Mouse (Mus musculus) kidney, adult 9 months (tissue): ENCODE measurements around the gene Nucb1.
"Not testable (repeated sequence)": the region's sequence is repeated elsewhere in the genome, so short reads cannot be mapped to it uniquely, and the experiment has no call there.

ENCODE experiments used
- DNase-seq: peaks from one replicate; pipeline ENCODE4 v3.0.0; 2022

Gene Nucb1

DNA sequence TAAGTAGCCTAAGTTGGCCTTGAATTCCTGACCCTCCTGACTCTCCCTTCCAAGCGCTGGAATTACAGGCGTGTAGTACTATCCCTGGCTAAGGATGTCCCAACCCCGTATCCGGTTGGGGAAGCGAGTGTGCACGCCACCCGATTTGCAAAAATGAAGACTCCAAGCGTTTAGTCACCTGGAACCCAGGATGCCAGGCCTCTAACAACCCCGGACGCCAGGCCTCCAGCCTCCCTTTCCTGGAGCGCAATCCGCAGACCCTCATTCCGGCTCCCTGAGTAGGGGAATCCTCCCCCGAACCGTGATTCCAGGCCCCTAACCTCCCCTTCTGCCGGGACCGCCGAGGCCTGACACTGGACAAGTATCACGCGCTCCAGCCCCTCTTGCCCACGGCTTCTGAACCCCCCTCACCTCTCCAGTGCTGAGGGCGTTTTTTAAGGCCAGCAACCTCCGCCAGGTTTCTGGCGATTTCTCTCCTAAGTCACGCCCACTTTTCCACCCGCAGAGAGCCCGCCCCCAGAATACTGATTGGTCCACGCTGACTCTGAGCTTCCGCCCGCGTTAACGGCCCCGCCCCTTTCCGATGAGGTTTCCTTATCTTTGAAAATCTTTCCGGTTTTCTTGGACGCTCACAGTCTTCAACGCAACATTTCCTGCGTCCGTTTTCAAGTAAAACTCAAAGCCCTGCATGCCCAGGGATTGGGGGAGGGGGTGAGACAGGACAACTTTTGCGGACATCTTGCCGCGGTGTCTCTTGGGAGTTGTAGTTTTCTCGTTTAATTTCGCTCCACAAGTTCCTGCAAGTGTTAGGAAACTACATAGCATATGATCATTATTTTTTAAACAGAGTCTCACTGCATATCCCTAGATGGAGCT, at the start of gene Nucb1:
Gene Nucb1, minus strand, starts transcription at position 495 of the 876 bp plus-strand sequence.
- DNase-seq: peak; percentile 97

DNA sequence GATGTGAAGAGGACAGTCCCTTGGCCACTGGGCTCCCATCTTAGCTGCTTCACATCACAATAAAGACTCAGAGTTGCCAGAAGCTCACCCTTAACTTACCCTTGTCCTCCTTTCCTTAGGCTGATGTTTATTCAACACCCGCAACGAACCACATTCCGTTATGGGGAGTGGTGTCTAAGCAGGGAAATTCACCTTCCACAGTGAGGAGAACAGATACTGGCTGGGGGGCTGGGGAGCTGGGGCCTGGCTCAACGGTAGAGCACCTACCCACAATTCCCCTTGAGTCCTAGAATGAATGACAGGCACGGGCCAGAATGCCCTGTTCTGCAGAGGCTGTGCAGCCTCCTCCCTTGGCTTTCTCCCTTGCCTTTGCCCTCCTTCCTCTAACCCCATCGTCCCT, 48.7 kb upstream of the Nucb1 start:
- no peak for DNase-seq

DNA sequence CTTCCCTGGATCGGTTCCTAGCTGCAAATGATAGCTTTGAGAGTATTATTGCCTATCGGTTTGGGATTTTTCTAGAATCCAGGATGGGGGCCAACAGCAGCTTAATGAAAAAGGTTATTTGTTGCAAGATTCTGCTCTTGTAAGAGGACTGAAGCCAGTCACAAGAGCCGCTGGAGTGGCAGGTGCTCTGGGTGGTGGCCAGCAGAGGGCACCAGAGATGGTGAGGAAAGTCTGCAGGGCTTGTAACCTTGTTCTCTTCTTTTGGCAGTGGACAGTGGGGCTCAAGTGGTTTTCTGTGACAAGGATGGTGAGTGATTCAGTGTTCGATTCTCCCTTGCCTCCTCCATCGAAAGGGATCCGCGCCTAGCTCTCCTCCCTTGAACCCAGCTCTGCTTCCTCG, 45.6 kb upstream of the Nucb1 start:
- peak; percentile 88 for DNase-seq

DNA sequence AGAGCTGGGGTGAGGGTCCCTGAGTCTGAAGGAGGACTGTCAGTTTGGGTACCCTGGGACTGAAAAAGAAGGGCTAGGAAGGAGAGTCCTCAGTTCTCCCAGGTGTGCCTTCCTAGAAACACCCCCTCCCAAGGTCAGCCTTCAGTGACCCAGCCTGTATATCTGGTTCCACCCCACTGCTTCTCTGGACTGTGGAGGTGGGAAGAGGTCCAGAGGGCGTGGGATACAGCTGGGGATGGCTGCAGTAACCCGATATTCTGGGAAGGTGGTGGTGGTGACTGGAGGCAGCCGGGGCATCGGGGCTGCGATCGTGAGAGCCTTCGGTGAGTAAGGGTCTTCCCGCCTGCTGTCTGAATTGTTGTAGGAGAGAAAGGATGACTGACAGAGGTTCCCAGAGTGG, 44.5 kb upstream of the Nucb1 start, which contains the start of gene Hsd17b14:
Gene Hsd17b14, plus strand, starts transcription at position 150 of the 400 bp plus-strand sequence.
- DNase-seq: no peak

DNA sequence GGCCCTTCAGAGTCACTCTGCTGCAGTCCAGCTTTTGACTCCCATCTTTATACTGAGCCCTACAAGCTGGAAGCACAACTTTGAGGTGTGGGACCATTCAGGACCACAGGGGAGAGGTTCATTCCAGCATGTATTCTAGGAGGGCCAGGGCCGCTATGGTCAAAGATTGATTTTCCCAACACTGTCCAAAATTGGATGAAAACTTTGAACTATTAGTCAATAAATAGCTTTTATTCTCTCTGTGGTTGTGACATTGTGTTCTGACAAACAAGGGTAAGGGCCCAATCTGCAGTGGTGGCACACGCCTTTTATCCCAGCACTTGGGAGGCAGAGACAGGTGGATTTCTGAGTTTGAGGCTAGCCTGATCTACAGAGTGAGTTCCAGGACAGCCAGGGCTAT, 43.8 kb upstream of the Nucb1 start:
- DNase-seq: no peak

DNA sequence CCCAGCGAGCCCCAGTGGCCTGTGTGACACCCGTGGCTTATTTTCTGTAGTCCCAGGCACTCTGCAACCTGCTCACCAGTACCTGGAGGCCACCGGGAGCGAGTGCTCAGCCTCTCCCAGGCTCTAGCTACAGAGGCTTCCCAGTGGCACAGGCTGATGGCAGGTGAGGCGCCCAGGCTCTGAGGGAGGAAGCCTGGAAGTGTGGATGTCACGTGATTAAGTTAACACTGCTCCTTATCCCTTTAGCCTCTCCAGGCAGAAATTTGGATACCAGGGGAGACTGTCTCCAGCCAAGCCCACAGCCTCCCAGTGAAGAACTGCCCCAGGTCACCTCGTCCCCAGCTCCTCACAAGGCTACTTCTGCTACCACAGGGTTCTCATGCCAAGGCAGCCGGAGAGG, 43.3 kb upstream of the Nucb1 start:
- no peak for DNase-seq

DNA sequence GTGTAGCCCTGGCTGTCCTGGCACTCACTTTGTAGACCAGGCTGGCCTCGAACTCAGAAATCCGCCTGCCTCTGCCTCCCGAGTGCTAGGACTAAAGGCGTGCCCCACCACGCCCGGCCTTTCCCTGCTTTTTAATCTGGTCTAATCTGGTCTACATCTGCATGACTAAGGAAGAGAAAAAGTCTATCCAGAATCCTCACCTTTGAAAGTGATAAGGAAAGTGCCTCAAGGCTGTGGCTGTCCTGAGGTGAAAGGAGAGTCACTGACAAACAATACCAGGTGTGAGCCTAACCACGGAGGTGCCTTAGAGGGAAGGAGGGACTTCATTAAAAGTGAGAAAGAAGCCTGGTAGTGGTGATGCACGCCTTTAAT, 41.3 kb upstream of the Nucb1 start:
- DNase-seq: no peak

DNA sequence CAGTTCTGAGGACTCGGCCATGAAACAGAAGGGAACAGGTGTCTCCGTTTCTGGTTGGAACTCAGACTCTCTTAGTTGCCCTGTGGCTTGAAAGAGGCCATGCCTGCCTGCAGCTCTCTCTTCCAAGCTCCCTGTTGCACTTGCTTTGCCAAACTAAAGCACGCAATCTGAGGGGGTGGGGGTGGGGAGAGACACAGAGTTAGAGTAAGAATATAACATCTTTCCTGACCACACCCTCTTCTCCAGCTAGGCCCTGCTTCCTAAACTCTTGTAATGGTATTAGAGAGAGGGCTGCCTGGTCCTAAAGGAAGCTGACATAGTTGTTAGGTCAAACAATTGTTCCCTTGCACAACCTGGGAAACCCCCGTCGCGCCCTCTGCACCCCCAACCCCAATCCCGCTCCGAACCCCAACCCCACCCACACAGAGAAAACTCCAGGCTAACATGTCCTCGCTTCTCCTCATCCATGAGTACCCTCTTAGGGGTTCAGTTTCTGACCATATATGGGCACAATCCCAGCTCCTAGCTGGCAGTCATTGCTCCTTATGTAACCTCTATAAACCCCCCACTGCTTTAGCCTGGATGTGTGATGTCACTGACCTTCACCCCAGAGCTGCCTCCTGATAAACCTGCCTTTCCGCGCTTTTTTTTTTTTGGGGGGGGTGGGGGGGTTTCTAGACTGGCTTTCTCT, 40.8 kb upstream of the Nucb1 start:
- DNase-seq: no peak

DNA sequence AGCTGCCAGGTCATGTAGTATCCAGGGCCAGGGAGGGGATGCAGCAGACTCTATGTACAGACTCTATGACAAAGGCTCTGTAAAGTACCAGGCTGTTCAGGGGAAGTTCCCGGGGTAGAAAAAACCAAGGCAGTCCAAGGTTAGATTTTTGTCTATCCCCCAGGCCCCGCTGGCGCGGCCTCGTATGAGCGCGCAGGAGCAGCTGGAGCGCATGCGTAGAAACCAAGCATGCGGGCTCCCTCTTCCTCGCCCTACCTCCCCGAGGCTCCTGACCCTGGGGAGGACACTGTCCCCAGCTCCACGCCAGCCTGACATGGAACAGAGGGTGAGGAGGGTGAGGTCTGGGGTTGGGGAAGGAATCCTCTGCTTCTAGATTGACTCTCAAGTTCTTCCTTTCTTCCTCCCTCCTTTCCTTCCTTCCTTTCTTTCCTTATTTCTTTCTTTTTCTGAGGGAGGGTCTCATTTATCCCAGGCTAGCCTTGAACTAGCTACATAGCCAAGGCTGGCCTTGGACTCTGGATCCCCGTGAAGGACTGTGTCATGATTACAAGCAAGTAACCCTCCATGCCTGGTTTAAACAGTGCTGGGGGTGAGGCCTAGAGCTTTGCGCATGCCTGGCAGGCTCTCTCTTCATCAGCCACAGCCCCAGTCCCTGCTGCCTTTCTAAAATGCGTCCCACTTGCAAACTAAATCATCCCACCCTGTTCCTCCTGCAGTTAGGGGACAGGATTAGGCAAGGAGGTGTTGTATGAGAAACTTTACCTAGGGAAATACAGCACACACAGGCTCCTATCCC, 39.6 kb upstream of the Nucb1 start:
- DNase-seq: no peak

DNA sequence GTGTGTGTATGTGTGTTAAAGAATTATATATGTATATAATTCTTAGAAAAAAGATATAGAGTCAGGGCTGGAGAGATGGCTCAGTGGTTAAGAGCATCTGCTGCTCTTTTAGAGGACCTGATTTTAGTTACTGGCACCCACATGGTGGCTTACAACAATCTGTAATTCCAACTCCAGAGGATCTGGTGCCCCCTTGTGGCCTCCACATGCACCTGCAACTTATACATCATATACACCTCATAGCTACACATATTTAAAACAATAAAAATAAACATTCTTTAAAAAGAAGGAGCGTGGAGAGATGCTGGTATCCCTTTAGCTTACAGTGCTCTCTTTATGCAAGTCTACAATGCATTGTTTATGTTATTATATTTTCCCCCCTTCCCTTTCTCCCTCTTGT, 34.3 kb upstream of the Nucb1 start:
- no peak for DNase-seq

DNA sequence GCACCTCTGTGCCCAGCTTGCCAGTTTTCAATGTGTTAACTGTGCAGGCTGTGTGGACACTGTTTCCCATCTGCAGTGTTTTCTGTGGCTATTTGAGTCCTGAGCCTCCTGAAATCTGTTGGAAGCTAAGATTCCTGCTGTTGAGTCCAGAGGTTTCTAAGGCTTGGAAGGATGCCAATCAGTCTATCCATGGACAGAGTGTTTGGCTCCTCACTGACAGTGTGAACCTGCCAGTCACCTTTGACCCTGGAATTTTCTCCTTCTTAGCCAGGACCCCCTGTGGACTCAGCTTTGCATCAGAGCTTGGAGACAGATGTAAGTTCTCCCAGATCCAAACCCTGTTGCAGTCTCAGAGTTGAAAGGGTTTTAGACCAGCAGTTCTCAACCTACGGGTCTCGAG, 30.0 kb upstream of the Nucb1 start:
- peak; percentile 76 for DNase-seq

DNA sequence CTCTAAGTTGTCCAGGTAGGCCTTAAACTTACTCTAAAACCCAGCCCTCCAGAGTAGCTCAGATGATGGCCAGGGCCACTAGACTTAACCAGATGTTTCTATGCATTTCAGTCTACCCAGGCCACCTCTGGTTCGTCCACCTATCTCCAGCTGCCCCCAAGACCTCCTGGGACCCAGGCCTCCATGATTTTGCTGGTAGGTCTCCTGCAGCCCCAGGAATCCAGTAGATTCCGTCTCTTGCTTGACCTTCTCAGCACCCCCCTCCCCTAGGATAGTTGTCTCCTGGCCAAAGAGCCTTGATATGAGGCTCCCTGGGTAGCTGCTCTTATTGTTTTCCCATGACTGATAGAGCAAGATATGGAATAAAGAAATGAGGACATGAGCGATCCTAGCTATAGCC, 28.9 kb upstream of the Nucb1 start:
- DNase-seq: no peak

DNA sequence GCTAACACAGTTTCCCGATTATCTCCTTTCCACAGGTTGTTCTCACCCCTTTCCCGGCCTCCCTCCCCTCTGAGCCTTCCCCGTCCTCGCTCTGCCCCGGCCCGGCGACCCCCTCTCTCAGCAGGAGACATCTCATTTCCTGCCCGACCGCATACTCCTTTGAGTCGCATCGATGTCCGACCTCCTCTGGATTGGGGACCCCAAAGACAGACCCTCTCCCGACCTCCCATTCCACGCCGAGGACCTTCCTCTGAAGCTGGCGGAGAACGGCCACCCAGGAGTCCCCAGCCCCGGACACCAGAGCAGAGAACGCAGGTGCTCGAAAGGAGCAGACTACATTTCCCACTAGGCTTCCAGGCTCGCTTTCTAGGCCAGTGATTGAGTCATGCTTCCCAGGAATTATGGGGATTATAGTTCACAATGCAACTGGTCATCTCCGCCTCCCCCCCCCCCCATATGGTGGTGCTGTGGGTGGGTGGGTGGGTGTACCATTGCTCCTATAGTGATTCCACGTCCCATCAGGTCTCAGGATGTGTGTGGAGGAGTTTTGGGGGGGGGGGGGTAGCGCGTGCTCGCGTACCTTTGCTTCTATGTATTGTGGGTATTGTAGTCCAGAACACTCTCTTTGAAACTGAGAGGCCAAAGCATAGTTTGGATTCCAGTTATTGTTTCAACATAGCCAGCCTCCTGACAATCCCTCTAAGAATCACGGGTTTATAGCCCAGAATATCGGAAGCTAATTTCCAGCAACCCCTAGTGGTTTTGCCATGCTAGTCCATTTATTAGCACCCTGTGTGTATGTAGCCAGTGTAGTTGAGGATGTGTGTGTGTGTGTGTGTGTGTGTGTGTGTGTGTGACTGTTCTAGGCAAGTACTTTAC, 28.2 kb upstream of the Nucb1 start:
- peak; percentile 76 for DNase-seq

DNA sequence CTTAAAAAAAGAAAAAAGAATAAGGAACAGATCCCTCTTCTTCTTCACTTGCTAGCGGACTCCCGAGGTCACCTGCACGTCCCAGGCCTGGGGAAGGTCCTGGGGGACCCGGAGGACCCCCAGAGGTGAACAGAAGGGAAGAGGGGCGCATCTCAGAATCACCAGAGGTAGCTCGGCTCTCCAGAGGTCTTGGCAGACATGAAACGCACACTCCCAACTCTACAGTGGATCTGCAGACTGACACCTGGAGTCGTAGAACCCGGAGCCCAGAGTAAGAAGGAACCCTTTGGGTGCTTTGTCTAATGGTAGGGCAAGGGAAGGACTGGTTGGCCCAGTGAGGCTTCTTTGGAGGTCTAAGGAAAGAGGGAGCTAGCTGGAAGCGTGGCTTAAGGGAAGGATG, 27.4 kb upstream of the Nucb1 start:
- DNase-seq: no peak

DNA sequence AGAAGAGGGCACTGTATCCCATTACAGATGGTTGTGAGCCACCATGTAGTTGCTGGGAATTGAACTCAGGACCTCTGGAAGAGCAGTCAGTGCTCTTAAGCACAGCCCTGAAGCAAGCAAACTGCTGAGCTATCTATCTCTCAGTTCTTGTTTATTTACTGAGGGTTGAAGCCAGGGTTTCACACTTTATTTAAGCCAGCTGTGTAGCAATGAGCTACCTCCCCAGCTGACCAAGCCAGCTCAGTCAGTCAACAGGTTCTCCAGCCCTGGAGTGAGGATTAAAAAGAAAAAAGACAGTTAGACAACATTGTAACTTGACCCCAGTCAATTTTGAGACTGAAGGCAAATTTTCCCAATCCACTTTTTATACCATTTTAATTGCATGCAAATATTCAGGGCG, 25.5 kb upstream of the Nucb1 start:
- DNase-seq: no peak

DNA sequence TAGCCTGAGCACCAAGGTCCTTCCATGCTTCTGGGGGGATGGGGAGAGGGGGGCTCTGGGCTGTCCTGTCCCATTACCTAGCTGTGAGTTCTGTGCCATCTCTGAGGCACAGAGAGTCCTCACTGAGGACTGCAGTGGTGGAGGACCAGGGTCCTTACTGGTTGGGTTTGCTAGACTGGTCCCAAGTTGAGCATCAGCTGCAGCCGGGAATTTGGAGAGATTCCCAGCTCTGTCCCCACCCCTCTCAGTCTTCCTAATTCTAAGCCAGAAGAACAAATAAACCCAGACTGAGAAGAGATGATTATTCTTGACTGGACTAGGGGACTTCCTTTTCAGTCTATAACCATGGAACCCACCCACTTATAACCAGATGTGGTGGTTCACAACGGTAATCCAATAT, 20.4 kb upstream of the Nucb1 start:
- no peak for DNase-seq

DNA sequence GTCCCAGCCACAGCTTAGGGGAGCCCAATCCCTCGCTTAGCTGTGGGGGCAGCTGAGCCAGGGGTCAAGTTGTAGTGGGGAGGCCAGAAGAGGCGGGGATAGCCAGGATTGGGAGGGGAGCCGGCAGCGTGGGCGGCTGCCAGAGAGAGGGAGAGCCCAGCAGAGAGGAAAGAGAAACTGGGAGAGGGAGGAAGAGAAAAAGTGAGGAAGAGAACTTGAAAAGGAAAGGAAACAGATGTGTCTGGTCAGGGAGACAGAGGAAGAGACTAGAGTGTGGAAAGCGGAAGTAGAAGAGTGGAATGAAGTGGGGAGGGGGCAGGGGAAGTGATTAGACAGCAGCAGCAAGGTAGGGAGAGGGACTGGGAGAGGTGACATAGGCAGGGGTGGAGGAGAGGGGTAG, 19.3 kb upstream of the Nucb1 start:
- no peak for DNase-seq

DNA sequence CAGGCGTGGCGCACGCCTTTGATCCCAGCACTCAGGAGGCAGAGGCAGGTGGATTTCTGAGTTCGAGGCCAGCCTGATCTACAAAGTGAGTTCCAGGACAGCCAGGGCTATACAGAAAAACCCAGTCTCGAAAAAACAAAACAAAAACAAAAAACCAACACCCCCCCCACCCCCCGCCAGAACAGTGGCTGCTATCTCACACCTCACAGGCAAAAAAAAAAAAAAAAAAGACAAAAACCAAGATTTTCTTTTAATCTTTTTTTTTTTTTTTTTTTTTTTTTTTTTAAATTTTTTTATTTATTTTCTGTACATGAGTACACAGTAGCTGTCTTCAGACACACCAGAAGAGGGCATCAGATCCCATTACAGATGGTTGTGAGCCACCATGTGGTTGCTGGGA, 17.0 kb upstream of the Nucb1 start:
- not testable (repeated sequence) for DNase-seq

DNA sequence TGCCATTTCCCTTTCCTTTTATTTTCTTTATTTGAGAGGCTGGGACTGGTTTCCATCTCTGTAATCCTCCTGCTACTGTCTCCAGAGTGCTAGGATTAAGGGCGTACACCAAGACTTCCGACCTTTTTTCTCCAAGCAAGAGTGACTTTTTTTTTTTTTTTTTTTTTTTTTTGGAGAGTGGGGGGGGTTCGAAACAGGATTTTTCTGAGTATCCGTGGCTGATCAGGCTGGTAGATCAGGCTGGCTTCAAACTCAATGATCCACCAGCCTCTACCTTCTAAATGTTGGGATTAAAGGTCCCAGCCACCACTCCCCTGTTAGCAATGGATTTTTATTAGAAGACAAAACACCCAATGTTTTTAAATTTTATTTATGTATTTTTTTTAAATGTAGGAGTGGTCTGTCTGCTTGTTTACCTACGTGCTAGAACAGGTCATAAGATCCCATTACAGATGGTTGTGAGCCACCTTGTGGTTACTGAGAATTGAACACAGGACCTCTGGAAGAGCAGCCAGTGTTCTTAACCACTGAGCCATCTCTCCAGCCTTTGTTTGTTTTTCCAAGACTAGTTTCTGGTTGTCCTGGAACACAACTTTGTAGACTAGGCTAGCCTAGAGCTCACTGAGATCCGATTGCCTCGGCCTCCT, 16.4 kb upstream of the Nucb1 start:
- peak; percentile 66 for DNase-seq

DNA sequence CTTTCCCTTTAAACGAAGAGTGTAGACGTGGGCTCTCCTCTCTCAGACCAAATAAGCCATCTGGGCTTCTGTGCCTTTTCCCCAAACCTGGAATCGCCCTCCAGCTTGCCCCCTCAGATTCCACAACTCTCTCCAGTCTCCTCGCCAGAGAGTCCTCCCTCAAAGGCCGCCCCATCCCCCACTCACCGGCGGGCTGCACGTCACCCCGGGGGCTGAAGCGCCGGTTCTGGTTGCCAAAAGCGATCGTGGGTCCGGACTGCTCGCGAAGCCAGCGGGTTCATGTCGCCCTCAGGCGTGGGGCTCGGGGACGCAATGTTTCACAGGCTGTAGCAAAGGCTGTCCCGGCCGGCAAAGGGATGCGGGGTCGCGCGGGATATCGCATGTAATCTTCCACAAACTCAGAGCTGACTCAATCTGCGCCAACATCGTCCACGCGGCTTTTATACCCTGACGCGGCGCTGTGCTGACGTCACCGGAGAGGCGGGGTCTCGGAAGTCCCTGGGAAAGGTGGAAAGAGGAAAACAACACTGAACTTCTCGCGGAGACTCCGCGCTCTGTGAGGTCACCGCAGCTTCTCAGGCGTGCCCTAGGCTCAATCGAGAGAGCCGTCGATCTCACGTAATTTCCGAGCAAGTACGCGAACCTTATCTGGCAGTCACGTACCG, 15.7 kb upstream of the Nucb1 start, which contains the start of the genes Ppp1r15a and Plekha4:
Gene Ppp1r15a, minus strand, starts transcription at position 460 of the 665 bp plus-strand sequence.
Gene Plekha4, plus strand, starts transcription at position 522 of the 665 bp plus-strand sequence.
- DNase-seq: peak; percentile 96
